ENCODE assay signal across 14 mouse cellular contexts in the genomic region with DNA sequence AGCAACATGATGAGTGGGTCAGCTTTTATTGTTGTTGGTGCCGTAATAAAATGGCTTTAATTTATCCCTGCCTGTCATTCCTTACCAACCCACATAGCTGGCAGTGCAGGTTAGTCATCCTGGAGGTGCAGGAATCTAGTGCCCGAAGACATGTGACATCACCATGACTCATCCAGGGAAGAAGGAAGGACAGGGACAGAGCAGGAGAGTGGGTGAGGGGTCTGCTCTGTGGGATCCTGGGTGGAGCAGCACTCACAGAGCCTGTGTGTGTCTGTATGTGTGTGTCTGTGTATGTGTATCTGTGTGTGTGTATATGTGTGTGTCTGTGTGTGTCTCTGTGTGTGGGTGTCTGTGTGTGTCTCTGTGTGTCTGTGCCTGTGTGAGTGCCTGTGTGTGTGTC. TPM values are rescaled to one million over a fixed set of nuclear protein-coding genes. Genes with fewer than 3 reads are reported as not detected.
DNase-seq lines count a peak whose midpoint lies in the region; ATAC-seq and TF ChIP-seq lines count a peak whose summit lies in the region.
"Had no signal": no experiment of that assay in that cellular context is flagged by ENCODE, and none has a peak within 500 bp of the region (broad histone marks: within the 10 kb centered on the region; RNA-seq: fewer than 3 reads in every experiment).

No protein-coding gene starts in this region.

- no peaks in the 10 kb centered on the region for H3K9me3 ChIP-seq in kidney, postnatal 0 days (replicated peaks; ENCODE audit: low read length)
- no peaks in the 10 kb centered on the region for H3K9me3 ChIP-seq in kidney, embryonic 14.5 days (ENCODE audit: control insufficient read depth, low read length)
- no peaks in the 10 kb centered on the region for H3K9me3 ChIP-seq in intestine, embryonic 14.5 days (ENCODE audit: control insufficient read depth, low read length)
- H3K9me3 ChIP-seq: limb, embryonic 12.5 days; neural tube, embryonic 12.5 days had no signal

- no peaks in the 10 kb centered on the region for H3K4me1 ChIP-seq in kidney, postnatal 0 days (replicated peaks; ENCODE audit: insufficient read depth, low read length)
- H3K4me1 ChIP-seq in kidney, embryonic 14.5 days (ENCODE audit: control insufficient read depth, insufficient read depth, low read length) = no peaks in the 10 kb centered on the region
- H3K4me1 ChIP-seq in intestine, embryonic 14.5 days (replicated peaks; ENCODE audit: control insufficient read depth, insufficient read depth, low read length) = no peaks in the 10 kb centered on the region
- H3K4me1 ChIP-seq: limb, embryonic 12.5 days; neural tube, embryonic 12.5 days had no signal

- no peak for TF ChIP-seq CTCF in kidney, postnatal 0 days (IDR thresholded peaks at IDR 0.05; ENCODE audit: low read depth)

- no peak for DNase-seq in kidney, postnatal 0 days (ENCODE audit: low spot score)
- peak; percentile 98 for DNase-seq in 3T3-L1 (ENCODE audit: low read depth, low spot score)
- DNase-seq in adrenal gland, adult 2 months = peak; percentile 59
- no peak for DNase-seq in intestine, embryonic 14.5 days (ENCODE audit: low spot score)
- DNase-seq in embryo, embryonic 10.5 days (ENCODE audit: low spot score) = no peak
- DNase-seq in kidney, adult 18-20 months = no peak
- DNase-seq: cerebellum, postnatal 36 days; gastrocnemius, postnatal 10 days; lung, embryonic 14.5 days had no signal

- WGBS in kidney, postnatal 0 days = 60% methylated on average over 2 of the region's 2 CpGs
- WGBS in kidney, embryonic 14.5 days = 51% methylated on average over 2 of the region's 2 CpGs
- WGBS in intestine, embryonic 14.5 days = 42% methylated on average over 2 of the region's 2 CpGs

- no peak overlapping the region for H3K4me2 ChIP-seq in kidney, postnatal 0 days (ENCODE audit: low read length)
- no peak overlapping the region for H3K4me2 ChIP-seq in kidney, embryonic 14.5 days (replicated peaks; ENCODE audit: low read depth, low read length)
- no peak overlapping the region for H3K4me2 ChIP-seq in intestine, embryonic 14.5 days (ENCODE audit: low read length)
- H3K4me2 ChIP-seq: limb, embryonic 12.5 days; lung, embryonic 14.5 days; neural tube, embryonic 12.5 days had no signal

- no peak overlapping the region for H3K27ac ChIP-seq in kidney, postnatal 0 days
- no peak overlapping the region for H3K27ac ChIP-seq in kidney, embryonic 14.5 days (ENCODE audit: low read depth, low read length)
- no peak overlapping the region for H3K27ac ChIP-seq in intestine, embryonic 14.5 days (ENCODE audit: low read depth)
- H3K27ac ChIP-seq: limb, embryonic 12.5 days; neural tube, embryonic 12.5 days had no signal

- H3K4me3 ChIP-seq in kidney, postnatal 0 days (replicated peaks; ENCODE audit: low read depth, low read length) = no peak overlapping the region
- no peak overlapping the region for H3K4me3 ChIP-seq in kidney, embryonic 14.5 days (ENCODE audit: low read length)
- H3K4me3 ChIP-seq in intestine, embryonic 14.5 days (ENCODE audit: low read depth, low read length) = no peak overlapping the region
- H3K4me3 ChIP-seq: limb, embryonic 12.5 days; neural tube, embryonic 12.5 days had no signal

- no peak overlapping the region for H3K9ac ChIP-seq in kidney, postnatal 0 days (ENCODE audit: low read depth, low read length)
- H3K9ac ChIP-seq in kidney, embryonic 14.5 days (ENCODE audit: low read depth, low read length) = no peak overlapping the region
- H3K9ac ChIP-seq in intestine, embryonic 14.5 days (ENCODE audit: low read length) = no peak overlapping the region
- H3K9ac ChIP-seq: limb, embryonic 12.5 days; lung, embryonic 14.5 days; neural tube, embryonic 12.5 days had no signal

- no peaks in the 10 kb centered on the region for H3K27me3 ChIP-seq in kidney, postnatal 0 days (ENCODE audit: insufficient read depth, low read length)
- H3K27me3 ChIP-seq in kidney, embryonic 14.5 days (ENCODE audit: control insufficient read depth, insufficient read depth, low read length) = no peaks in the 10 kb centered on the region
- H3K27me3 ChIP-seq in intestine, embryonic 14.5 days (replicated peaks; ENCODE audit: control insufficient read depth, insufficient read depth, low read length) = no peaks in the 10 kb centered on the region
- H3K27me3 ChIP-seq: limb, embryonic 12.5 days; neural tube, embryonic 12.5 days had no signal

- H3K36me3 ChIP-seq in kidney, postnatal 0 days (ENCODE audit: insufficient read depth, low read length) = no peaks in the 10 kb centered on the region
- H3K36me3 ChIP-seq in kidney, embryonic 14.5 days (ENCODE audit: control insufficient read depth, insufficient read depth, low read length) = no peaks in the 10 kb centered on the region
- no peaks in the 10 kb centered on the region for H3K36me3 ChIP-seq in intestine, embryonic 14.5 days (ENCODE audit: control insufficient read depth, insufficient read depth, low read length)
- H3K36me3 ChIP-seq: limb, embryonic 12.5 days; neural tube, embryonic 12.5 days had no signal

- peak; percentile 79 for ATAC-seq in kidney, postnatal 0 days (replicated peaks; ENCODE audit: low FRiP score, low read depth)
- no peak for ATAC-seq in kidney, embryonic 14.5 days (ENCODE audit: low FRiP score, low TSS enrichment)
- peak; percentile 80 for ATAC-seq in intestine, embryonic 14.5 days (replicated peaks; ENCODE audit: low FRiP score, low TSS enrichment, low read depth)
- ATAC-seq: forebrain, embryonic 14.5 days had no signal

RNA-seq across cellular contexts. Expression of gene Kl, which starts 44.2 kb away (rescaled TPM):
- 65.5 and 79.5 TPM in 2 replicates for polyA plus RNA-seq in kidney, postnatal 0 days (2015; fragmentation: Nextera tagmentation; extraction: Ambion mirVana)
- 0.30 and 2.2 TPM in 2 replicates for polyA plus RNA-seq in kidney, embryonic 14.5 days (2014; fragmentation: Nextera tagmentation; extraction: Ambion mirVana)
- under 1 TPM in 1 of 2 experiments, not detected in 1; 0.35 TPM for total RNA-seq in adrenal gland, adult 2 months (2021)
- polyA plus RNA-seq in adrenal gland, adult 2 months (2012; rRNA removed) = 0.09 and 0.18 TPM in 2 replicates
- 0.07 TPM in 1 of 2 replicates, not detected in the other for polyA plus RNA-seq in intestine, embryonic 14.5 days (2014; fragmentation: Nextera tagmentation; extraction: Ambion mirVana)
- total RNA-seq: megakaryocyte-erythroid progenitor cell, adult 5-6 weeks had no signal

Comparison
In these comparisons a context has a peak if more than half of its experiments do, and no peak if none do; other contexts are left out.
1. RNA of gene Kl, which starts 44.2 kb away (polyA plus RNA-seq): 65.5 to 79.5 TPM in kidney, postnatal 0 days; 0.30 to 2.2 TPM in kidney, embryonic 14.5 days, 0.09 to 0.18 TPM in adrenal gland, adult 2 months and 0.07 TPM in intestine, embryonic 14.5 days; every median in the first group is over 10 times any median in the second.
2. DNase-seq: peak in 3T3-L1 (single experiment) and adrenal gland, adult 2 months (single experiment); none in kidney, postnatal 0 days (single experiment), intestine, embryonic 14.5 days (single experiment), embryo, embryonic 10.5 days (single experiment) and kidney, adult 18-20 months (single experiment).